Mouse (Mus musculus) limb, embryonic 12.5 days (tissue): ENCODE measurements around the gene Emc10. TPM values are rescaled to one million over a fixed set of nuclear protein-coding genes. Genes with fewer than 3 reads are reported as not detected.

Experiments
- ATAC-seq: fragments of 200-750 bp; cut with Nextera tagmentation; 2 replicates; pipeline ENCODE4 v1.8.0; 2017; ENCODE audit warnings: low read depth, moderate TSS enrichment; ENCODE audit not compliant: insufficient number of reproducible peaks, insufficient read depth, low FRiP score, low TSS enrichment
- H3K27ac ChIP-seq: fragments of 300-500 bp; sonication (generic); 2 replicates; pipeline ENCODE4 v1.5.1; 2016; ENCODE audit warnings: mild to moderate bottlenecking, moderate library complexity
- H3K27me3 ChIP-seq: fragments of 300-500 bp; sonication (generic); 2 replicates; pipeline ENCODE4 v1.6.1; 2016; ENCODE audit warnings: mild to moderate bottlenecking, moderate library complexity
- H3K36me3 ChIP-seq: fragments of 300-500 bp; sonication (generic); 2 replicates; pipeline ENCODE4 v1.6.1; 2016; ENCODE audit warnings: mild to moderate bottlenecking, moderate library complexity
- H3K4me1 ChIP-seq: fragments of 300-500 bp; sonication (generic); replicated peaks from 2 replicates; pipeline ENCODE4 v1.6.1; 2016
- H3K4me2 ChIP-seq: fragments of 300-500 bp; sonication (generic); 2 replicates; pipeline ENCODE4 v1.6.1; 2016; ENCODE audit warnings: mild to moderate bottlenecking, moderate library complexity
- H3K4me3 ChIP-seq: fragments of 300-500 bp; sonication (generic); replicated peaks from 2 replicates; pipeline ENCODE4 v1.5.1; 2016; ENCODE audit warnings: mild to moderate bottlenecking
- H3K9ac ChIP-seq: fragments of 300-500 bp; sonication (generic); replicated peaks from 2 replicates; pipeline ENCODE4 v1.6.1; 2016; ENCODE audit warnings: mild to moderate bottlenecking, moderate library complexity
- H3K9me3 ChIP-seq: fragments of 300-500 bp; sonication (generic); 2 replicates; pipeline ENCODE4 v1.6.1; 2016; ENCODE audit warnings: mild to moderate bottlenecking, moderate library complexity
- WGBS: fragments of 180-500 bp; shearing (Covaris S2); methylation state at CpG from one replicate; pipeline ENCODE4 v1.1.7; 2016; 5-methylcytosine and 5-hydroxymethylcytosine counted together
- polyA plus RNA-seq: library from polyadenylated mRNA; unstranded; fragments of >200 nt; fragmentation: Nextera tagmentation; extraction: Ambion mirVana; gene quantifications from 2 replicates; pipeline ENCODE4 v1.2.1, GENCODE M21; 2016

Emc10 gene
- polyA plus RNA-seq = 93.6 and 111 TPM in 2 replicates

DNA sequence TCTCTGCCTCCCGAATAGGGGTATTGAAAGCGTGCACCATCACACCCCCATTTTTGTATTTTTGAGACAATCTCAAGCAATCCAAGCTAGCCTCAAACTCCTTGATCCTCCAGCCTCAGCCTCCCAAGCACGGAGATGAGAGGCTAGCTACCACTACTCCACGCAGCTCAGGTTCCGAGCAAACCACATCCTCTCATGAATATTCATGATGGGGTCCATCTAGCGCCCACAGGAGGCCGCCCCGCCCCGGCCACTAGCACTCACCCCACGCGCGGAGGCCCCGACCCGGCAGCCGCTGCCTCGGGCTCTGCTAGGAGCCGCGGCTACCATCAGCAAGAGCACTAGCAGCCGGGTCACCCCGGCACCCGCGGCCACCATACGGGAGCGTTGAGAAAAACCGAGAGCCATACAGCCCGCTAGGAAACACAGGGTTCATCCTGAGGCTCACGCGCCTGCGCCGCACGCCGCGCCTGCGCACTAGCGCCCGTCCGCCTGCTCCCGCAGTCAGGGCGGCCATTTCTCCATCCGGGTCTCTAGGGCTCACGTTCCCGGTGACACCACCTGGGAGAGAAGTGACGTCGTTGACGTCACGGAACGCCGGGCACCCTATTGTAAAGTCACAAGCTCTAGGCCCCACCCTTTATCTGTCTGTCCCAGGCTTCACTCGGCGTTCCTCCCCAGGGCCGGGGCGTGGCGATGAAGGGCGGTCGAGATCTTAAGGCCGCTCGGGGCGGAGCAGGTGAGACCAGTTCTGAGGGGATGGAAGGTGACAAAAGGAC, at the start of gene Emc10, which contains the start of gene Fam71e1:
Emc10 (minus strand) TSS at position 538 of the 779 bp plus-strand sequence.
Fam71e1 (plus strand) TSS at position 590 of the 779 bp plus-strand sequence.
- peak; percentile 96 for ATAC-seq

DNA sequence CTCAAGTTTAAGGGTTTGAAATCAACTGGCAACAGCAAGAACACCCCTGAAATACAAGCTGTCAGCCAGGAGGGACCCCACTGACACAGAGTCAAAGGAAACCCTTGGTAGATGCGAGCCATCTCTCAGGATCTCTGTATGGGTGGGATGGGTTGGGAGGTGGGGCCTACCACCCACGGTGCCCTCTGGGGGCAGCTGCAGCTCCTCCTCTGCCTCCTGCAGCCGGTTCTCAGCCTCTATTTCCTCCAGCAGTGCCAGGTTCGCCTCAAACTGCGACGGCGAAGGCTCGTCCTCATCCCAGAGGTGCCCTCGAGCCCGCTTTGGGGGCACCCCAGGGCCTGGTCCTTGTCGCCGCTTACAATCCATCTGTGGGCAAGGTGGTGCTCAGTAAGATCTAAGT, 46.7 kb upstream of the Emc10 start:
- H3K9ac ChIP-seq = 0 out of 2 replicates have a peak overlapping the region, but pooled peaks have one; percentile 18
- 82% methylated on average over 12 of the region's 12 CpGs for WGBS
- H3K4me1 ChIP-seq = peaks cover 12% of the 10 kb centered on the region
- no peak overlapping the region for H3K4me2 ChIP-seq
- ATAC-seq = no peak
- no peak overlapping the region for H3K4me3 ChIP-seq
- H3K9me3 ChIP-seq = peaks cover 8% of the 10 kb centered on the region; the same call in 1 of the 2 replicates
- peaks cover 63% of the 10 kb centered on the region for H3K36me3 ChIP-seq
- no peaks in the 10 kb centered on the region for H3K27me3 ChIP-seq
- H3K27ac ChIP-seq = no peak overlapping the region

More for the DNA sequence above, at the start of gene Emc10, which contains the start of gene Fam71e1:
- Histone ChIP-seq H3K36me3 (peaks cover 41% of the 10 kb centered on the region), H3K4me3 (peak within 1 kb of the TSS; percentile 70), H3K9ac (peak within 1 kb of the TSS; percentile 86), H3K27me3 (peaks cover 15% of the 10 kb centered on the region), H3K27ac (peak within 1 kb of the TSS; percentile 96), H3K4me1 (peaks cover 20% of the 10 kb centered on the region), H3K9me3 (no peaks in the 10 kb centered on the region), H3K4me2 (peak within 1 kb of the TSS; percentile 76)
- WGBS = under 1% methylated on average over 58 of the region's 58 CpGs

- ATAC-seq = no peak
- Histone ChIP-seq H3K4me1 (peaks cover 7% of the 10 kb centered on the region), H3K27me3 (no peaks in the 10 kb centered on the region), H3K9me3 (peaks cover 8% of the 10 kb centered on the region; the same call in 1 of the 2 replicates), H3K36me3 (peaks cover 68% of the 10 kb centered on the region), H3K4me3 (no peak overlapping the region), H3K27ac (no peak overlapping the region), H3K9ac (no peak overlapping the region), H3K4me2 (no peak overlapping the region)
- WGBS = 95% methylated on average over 11 of the region's 11 CpGs
Observed at GRCm38 (mm10) chr7:44542555-44542954, 46.2 kb upstream of the Emc10 start.

- Histone ChIP-seq H3K36me3 (peaks cover 94% of the 10 kb centered on the region), H3K4me3 (no peak overlapping the region), H3K4me2 (no peak overlapping the region), H3K4me1 (no peaks in the 10 kb centered on the region), H3K9me3 (no peaks in the 10 kb centered on the region), H3K27ac (no peak overlapping the region), H3K9ac (no peak overlapping the region), H3K27me3 (no peaks in the 10 kb centered on the region)
- ATAC-seq = no peak
- 91% methylated on average over 41 of the region's 41 CpGs for WGBS
Observed at GRCm38 (mm10) chr7:44538756-44539624, 42.7 kb upstream of the Emc10 start.

GRCm38 (mm10) chr7:44537496-44537895, 41.2 kb upstream of the Emc10 start:
- no peak overlapping the region for H3K4me2 ChIP-seq
- 93% methylated on average over 13 of the region's 13 CpGs for WGBS
- H3K36me3 ChIP-seq = peaks cover 100% of the 10 kb centered on the region

DNA sequence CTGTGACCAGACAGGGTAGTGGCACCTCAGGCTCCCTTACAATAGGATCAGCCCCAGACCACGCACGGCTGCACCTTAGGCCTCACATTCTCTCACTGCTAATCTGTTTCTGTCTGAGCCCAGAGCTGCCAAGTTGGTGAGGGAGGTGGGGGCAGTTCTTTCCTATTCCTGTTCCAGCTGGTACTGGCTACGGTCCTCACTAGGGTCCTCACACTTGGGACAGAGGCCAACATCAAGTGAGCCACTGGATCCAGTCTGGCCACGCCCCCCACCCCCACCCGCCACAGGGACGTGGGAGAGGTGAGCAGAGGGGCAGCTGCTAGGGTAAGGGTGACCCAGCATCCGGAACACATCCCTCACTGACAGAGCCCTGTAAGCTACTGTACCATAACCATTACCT, 40.7 kb upstream of the Emc10 start:
- H3K9me3 ChIP-seq = no peaks in the 10 kb centered on the region
- H3K27me3 ChIP-seq = no peaks in the 10 kb centered on the region
- H3K9ac ChIP-seq = no peak overlapping the region
- no peak for ATAC-seq
- 88% methylated on average over 7 of the region's 7 CpGs for WGBS
- H3K36me3 ChIP-seq = peaks cover 100% of the 10 kb centered on the region
- no peaks in the 10 kb centered on the region for H3K4me1 ChIP-seq
- no peak overlapping the region for H3K4me3 ChIP-seq
- no peak overlapping the region for H3K4me2 ChIP-seq
- no peak overlapping the region for H3K27ac ChIP-seq

More at GRCm38 (mm10) chr7:44537496-44537895, 41.2 kb upstream of the Emc10 start:
- Histone ChIP-seq H3K9me3 (no peaks in the 10 kb centered on the region), H3K9ac (no peak overlapping the region), H3K27ac (no peak overlapping the region), H3K4me3 (no peak overlapping the region), H3K27me3 (no peaks in the 10 kb centered on the region), H3K4me1 (no peaks in the 10 kb centered on the region)
- no peak for ATAC-seq

- Histone ChIP-seq H3K27ac (no peak overlapping the region), H3K27me3 (no peaks in the 10 kb centered on the region), H3K4me2 (no peak overlapping the region), H3K36me3 (peaks cover 97% of the 10 kb centered on the region), H3K4me1 (no peaks in the 10 kb centered on the region), H3K9ac (no peak overlapping the region), H3K9me3 (no peaks in the 10 kb centered on the region), H3K4me3 (no peak overlapping the region)
- 91% methylated on average over 6 of the region's 6 CpGs for WGBS
- ATAC-seq = no peak
Observed at GRCm38 (mm10) chr7:44536590-44536968, 40.2 kb upstream of the Emc10 start.

DNA sequence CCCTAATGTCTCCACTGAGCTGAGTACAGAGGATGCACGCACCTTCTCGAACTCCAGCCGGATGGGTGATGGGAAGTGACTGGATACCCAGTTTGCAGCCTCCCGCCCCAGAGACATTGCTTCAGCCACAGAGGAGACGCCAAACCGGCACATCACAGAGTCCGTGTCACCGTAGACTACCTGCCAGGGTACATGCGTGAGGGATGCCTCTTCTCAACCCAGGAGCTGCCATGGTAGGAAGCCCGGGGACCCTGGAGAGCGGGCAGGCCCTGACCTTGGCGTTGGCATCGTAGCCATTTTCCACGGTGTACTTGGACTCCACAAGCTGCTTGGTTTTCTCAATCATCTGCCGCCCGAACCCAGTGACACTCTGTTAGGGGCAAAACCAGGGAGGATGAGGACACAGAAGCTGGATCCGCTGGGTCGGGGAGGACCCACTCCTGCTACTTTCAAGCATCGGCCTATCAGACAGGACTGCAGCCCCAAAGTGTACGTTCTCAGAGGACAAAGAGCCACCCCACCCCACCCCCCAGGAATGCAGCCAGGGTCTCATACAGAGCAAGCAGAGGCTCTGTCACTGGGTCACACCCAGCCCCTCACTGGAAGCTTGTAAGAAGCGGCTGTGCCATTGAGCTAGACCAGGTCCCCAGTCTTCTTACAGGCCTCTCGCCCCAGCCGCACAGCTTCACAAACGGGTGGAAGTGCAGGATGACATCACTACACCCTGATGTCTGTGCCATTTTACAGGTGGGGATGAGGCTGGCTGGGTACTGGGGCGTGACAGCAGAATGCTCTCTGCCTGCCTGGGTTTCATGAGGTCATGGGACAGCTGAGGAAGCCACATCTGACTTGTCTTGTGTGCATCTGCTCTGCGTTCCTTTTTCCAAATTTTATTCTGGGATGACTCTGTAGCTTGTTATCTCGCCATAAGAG, 39.6 kb upstream of the Emc10 start:
- peaks cover 90% of the 10 kb centered on the region for H3K36me3 ChIP-seq
- H3K9ac ChIP-seq = no peak overlapping the region
- no peak for ATAC-seq
- H3K4me1 ChIP-seq = no peaks in the 10 kb centered on the region
- H3K4me3 ChIP-seq = no peak overlapping the region
- 0 out of 2 replicates have a peak, but pooled peaks cover 3% of the 10 kb centered on the region for H3K27me3 ChIP-seq
- WGBS = 93% methylated on average over 27 of the region's 27 CpGs
- no peaks in the 10 kb centered on the region for H3K9me3 ChIP-seq
- H3K27ac ChIP-seq = no peak overlapping the region
- no peak overlapping the region for H3K4me2 ChIP-seq

- peaks cover 79% of the 10 kb centered on the region for H3K36me3 ChIP-seq
- no peak overlapping the region for H3K4me3 ChIP-seq
- no peak overlapping the region for H3K9ac ChIP-seq
- H3K4me1 ChIP-seq = no peaks in the 10 kb centered on the region
- no peak overlapping the region for H3K27ac ChIP-seq
- WGBS = 82% methylated on average over 19 of the region's 19 CpGs
- H3K9me3 ChIP-seq = no peaks in the 10 kb centered on the region
- 0 out of 2 replicates have a peak, but pooled peaks cover 3% of the 10 kb centered on the region for H3K27me3 ChIP-seq
- no peak for ATAC-seq
- H3K4me2 ChIP-seq = no peak overlapping the region
Observed at GRCm38 (mm10) chr7:44534656-44535441, 38.5 kb upstream of the Emc10 start.

GRCm38 (mm10) chr7:44534242-44534641, 37.9 kb upstream of the Emc10 start:
- Histone ChIP-seq H3K4me1 (no peaks in the 10 kb centered on the region), H3K27ac (no peak overlapping the region)

More at GRCm38 (mm10) chr7:44534242-44534641, 37.9 kb upstream of the Emc10 start:
- no peak for ATAC-seq
- peaks cover 73% of the 10 kb centered on the region for H3K36me3 ChIP-seq
- H3K27me3 ChIP-seq = peaks cover 9% of the 10 kb centered on the region
- no peak overlapping the region; the same call in 1 of the 2 replicates for H3K9ac ChIP-seq
- H3K4me2 ChIP-seq = no peak overlapping the region
- H3K9me3 ChIP-seq = no peaks in the 10 kb centered on the region
- WGBS = 93% methylated on average over 13 of the region's 13 CpGs
- H3K4me3 ChIP-seq = no peak overlapping the region
